Mouse (Mus musculus): ENCODE measurements around the gene Klf13. TPM values are rescaled to one million over a fixed set of nuclear protein-coding genes. Genes with fewer than 3 reads are reported as not detected.
A peak's percentile ranks its signal among the peaks of the same experiment; 100 is the strongest.

Gene Klf13
- total RNA-seq, 2 experiments from 2014 or later = 168 to 175 TPM

DNA sequence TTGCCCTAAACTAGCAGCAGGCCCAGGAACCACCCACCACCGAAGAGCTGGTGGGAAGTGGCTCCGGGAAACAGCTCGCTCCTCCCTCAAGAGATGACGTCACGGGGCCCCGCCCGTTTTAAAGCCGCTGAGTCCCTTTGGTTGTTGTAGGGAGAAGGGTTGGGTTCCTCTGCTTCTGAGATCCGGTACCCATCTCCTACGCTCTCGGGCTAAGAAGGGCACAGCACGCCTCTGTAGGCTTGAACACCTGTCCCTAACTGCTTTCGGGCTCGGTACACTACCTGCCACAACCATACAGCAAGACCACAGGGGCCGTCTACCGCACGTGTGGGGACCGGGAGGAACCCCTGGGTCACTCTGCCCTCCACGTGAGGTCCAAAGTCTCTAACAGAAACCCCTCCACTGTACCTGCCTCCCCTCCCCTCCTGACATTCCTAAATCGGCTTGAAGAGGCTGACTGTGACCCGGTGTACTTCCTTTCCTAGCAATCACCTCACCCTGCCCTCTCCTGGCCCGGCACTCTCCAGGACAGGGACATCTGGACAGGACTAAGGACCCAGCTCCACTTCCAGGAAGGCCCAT, 80.1 kb downstream of the Klf13 start:
- intact Hi-C loops (cut with DNase I) = loop anchor here (10.0 kb wide), 1 partner anchor 296 kb away; the partner anchor contains the start of gene Trpm1
- DNase-seq (ENCODE audit: low spot score in 2 of 2) = peak; percentile 89 to 94

DNA sequence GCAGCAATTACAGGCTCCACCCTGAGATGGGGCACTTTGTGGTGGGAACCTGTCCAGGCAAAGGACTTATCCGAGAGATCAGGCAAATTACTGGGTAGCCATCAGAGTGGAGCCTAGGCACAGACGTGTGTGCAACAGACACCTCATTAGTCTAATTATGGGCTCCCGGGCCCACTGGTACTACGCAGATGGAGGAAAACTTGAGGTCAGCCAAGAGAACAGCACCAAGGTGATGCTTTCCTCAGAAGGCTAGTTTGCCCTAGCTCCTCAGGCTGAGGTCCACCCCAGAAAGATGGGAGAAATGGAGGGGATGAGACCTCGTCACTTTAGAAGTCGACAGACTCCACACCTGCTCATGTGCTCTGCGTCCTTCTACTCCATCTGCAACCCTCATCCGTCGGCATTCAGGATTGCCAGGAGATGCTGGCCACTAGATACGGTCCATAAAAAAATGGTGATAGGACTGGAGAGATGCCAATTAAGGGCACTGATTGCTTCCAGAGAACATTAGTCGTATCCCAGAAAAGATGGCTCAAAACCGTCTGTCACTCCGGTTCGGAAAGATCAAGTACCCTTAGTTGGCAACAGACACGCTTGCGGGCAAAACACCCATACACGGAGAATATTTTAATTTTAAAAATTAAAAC, 80.8 kb downstream of the Klf13 start:
- intact Hi-C loops (cut with DNase I) = loop anchor here (10.0 kb wide), 1 partner anchor 297 kb away; the partner anchor contains the start of gene Trpm1
- no peak for DNase-seq (ENCODE audit: low spot score in 2 of 2)

DNA sequence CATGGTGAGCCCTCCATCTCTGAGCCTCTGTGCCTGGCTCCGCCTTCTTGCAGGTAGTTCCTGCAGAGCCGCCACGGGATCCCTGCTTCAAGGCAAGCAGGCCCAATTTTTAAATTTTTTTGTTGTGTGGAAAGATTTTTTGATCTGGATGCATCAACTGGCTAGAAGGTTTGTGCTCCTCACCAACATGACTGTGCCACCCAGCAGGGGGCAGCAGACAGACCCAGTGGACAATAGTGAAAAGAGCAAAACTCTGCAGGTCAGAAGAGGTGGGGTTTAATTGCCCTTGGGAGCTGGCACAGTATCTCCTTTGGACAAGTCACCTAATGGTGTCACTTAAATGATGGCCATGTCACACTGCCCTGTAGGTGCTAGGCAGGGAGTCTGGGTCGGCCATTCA, 83.4 kb downstream of the Klf13 start:
- intact Hi-C loops (cut with DNase I) = loop anchor here (2.0 to 10.0 kb wide), 2 partner anchors 82 to 300 kb away; partner anchors contain the start of gene Trpm1
- DNase-seq (ENCODE audit: low spot score in 2 of 2) = peak; percentile 61 to 67

DNA sequence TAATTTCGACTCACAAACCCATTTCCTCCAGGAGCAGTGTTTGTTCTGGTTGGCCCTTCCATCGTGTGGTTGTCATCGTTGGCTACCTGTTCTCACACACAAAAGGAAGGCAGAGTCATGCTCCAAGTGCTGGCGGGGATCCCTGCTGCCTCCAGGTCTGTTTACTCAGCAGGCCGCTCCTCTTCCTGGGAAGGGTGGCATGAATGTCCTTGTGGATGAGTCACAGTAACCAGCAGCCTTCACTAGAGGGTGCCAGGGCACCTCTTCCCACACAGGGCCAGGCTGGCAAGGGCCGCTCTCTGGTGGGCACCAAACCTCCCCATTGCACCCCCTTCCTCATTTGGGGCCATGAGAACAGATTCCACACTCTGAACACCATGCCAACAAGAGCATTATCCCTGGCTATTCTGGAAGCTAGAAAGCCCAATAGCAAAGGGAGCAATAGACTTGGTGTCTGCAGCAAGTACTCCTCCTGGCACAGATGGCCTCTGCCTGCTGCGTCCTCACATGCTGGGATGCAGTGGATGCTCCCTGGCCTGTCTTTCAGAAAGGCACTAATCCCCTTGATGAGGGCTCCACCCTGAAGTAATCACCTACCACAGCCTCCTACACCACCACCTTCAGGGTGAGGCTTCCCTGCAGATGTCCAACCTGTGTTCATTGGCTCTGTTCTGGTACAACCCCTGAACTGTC, 86.7 kb downstream of the Klf13 start:
- DNase-seq (ENCODE audit: low spot score in 2 of 2) = peak in 1 of 2 experiments; percentile 38
- intact Hi-C loops (cut with DNase I) = loop anchor here (10.0 kb wide), 1 partner anchor 303 kb away; the partner anchor contains the start of gene Trpm1

Other genes with a start within 250 kb of the Klf13 start
- gene E030018B13Rik, start 22.1 kb downstream of the Klf13 start, total RNA-seq (2021) = not detected
- under 1 TPM; 0.40 to 0.68 TPM for gene Trpm1, start 214.9 kb upstream of the Klf13 start, total RNA-seq (2021)

Data from left cerebral cortex, postnatal 14 days (tissue).